In the genomic region with DNA sequence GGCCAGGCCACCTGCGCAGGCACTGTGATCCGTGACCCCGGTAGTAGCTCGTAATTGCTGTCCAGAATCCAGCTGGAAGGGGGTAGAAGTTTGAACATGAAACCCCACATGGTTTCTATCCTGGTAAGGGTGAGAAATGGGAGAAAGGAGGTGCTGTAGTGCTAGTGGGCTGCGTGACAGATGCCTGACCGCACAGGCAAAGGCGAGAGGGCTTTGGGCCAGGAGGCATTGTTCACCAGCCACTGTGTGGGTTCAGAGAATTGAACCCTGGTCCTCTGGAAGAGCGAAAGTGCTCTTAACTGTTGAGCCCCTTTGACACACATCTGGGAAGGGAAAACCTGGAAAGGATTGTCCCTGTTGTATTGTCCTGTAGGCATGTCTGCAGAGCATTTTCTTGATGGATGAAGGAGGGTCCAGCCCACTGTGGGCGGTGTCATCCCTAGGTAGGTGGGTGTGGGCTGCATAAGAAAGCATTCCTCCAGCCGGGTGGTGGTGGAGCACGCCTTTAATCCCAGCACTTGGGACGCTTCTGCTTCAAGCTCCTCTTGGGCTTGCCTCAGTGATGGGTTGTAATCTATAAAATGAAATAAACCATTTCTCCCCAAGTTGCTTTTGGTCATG, we compare ENCODE assay signal across 7 mouse cellular contexts. TPM values are rescaled to one million over a fixed set of nuclear protein-coding genes. Genes with fewer than 3 reads are reported as not detected.
DNase-seq lines count a peak whose midpoint lies in the region; ATAC-seq and TF ChIP-seq lines count a peak whose summit lies in the region.

No protein-coding gene starts in this region.

- 0 out of 2 replicates have a peak, but pooled peaks have one; percentile 18 for ATAC-seq in forebrain, embryonic 11.5 days (replicated peaks; ENCODE audit: low FRiP score)
- ATAC-seq in intestine, postnatal 0 days = no peak
- ATAC-seq in neural tube, embryonic 14.5 days (ENCODE audit: low read depth) = peak; percentile 35; the same call in 1 of the 2 replicates

- H3K27ac ChIP-seq in forebrain, embryonic 11.5 days (ENCODE audit: low read depth, low read length) = no peak overlapping the region; the same call in 1 of the 2 replicates
- H3K27ac ChIP-seq in intestine, postnatal 0 days (ENCODE audit: low read depth, low read length) = no peak overlapping the region
- no peak overlapping the region for H3K27ac ChIP-seq in neural tube, embryonic 14.5 days (ENCODE audit: low read depth, low read length)

- H3K4me2 ChIP-seq in forebrain, embryonic 11.5 days (ENCODE audit: low read depth, low read length, severe bottlenecking) = peak overlapping the region; percentile 44
- H3K4me2 ChIP-seq in intestine, postnatal 0 days (replicated peaks; ENCODE audit: low read depth) = peak overlapping the region; percentile 51
- peak overlapping the region; percentile 47 for H3K4me2 ChIP-seq in neural tube, embryonic 14.5 days (ENCODE audit: low read depth, low read length)

- no peak for DNase-seq in lung, adult 2 months
- no peak for DNase-seq in lung, postnatal 10 days
- DNase-seq in forebrain, embryonic 11.5 days (ENCODE audit: low spot score) = peak; percentile 50
- no peak for DNase-seq in right cerebral cortex, postnatal 36 days (ENCODE audit: low spot score in 2 of 2)
- no peak for DNase-seq in adrenal gland, adult 2 months

- no peaks in the 10 kb centered on the region for H3K9me3 ChIP-seq in forebrain, embryonic 11.5 days (ENCODE audit: control insufficient read depth, low read length)
- no peaks in the 10 kb centered on the region for H3K9me3 ChIP-seq in intestine, postnatal 0 days (ENCODE audit: control insufficient read depth)
- no peaks in the 10 kb centered on the region for H3K9me3 ChIP-seq in neural tube, embryonic 14.5 days (ENCODE audit: control insufficient read depth, low read length)

- H3K4me3 ChIP-seq in lung, adult 2 months (replicated peaks; ENCODE audit: extremely low read depth, low read depth, low read length) = peak overlapping the region; percentile 52
- H3K4me3 ChIP-seq in forebrain, embryonic 11.5 days (ENCODE audit: low read depth, low read length) = peak overlapping the region; percentile 19; the same call in 1 of the 2 replicates
- H3K4me3 ChIP-seq in intestine, postnatal 0 days (ENCODE audit: low read depth, low read length) = peak overlapping the region; percentile 23
- H3K4me3 ChIP-seq in neural tube, embryonic 14.5 days (ENCODE audit: low read depth, low read length) = peak overlapping the region; percentile 32; the same call in 1 of the 2 replicates

- whole genome bisulfite sequencing in lung, adult 2 months = 41% methylated on average over 12 of the region's 12 CpGs
- WGBS in forebrain, embryonic 11.5 days = 33% methylated on average over 12 of the region's 12 CpGs
- 47% methylated on average over 12 of the region's 12 CpGs for WGBS in intestine, postnatal 0 days
- 41% methylated on average over 12 of the region's 12 CpGs for WGBS in neural tube, embryonic 14.5 days

- TF ChIP-seq POLR2A in lung, adult 2 months (IDR thresholded peaks at IDR 0.05; ENCODE audit: borderline replicate concordance, extremely low read depth, low read depth, low read length) = no peak

- H3K36me3 ChIP-seq in forebrain, embryonic 11.5 days (ENCODE audit: control insufficient read depth, insufficient read depth, low read length) = no peaks in the 10 kb centered on the region
- H3K36me3 ChIP-seq in intestine, postnatal 0 days (ENCODE audit: control insufficient read depth, insufficient read depth) = peaks cover 15% of the 10 kb centered on the region
- no peaks in the 10 kb centered on the region for H3K36me3 ChIP-seq in neural tube, embryonic 14.5 days (ENCODE audit: control insufficient read depth, insufficient read depth, low read length)

- H3K4me1 ChIP-seq in lung, adult 2 months (ENCODE audit: control insufficient read depth, insufficient read depth, low read length) = 0 out of 2 replicates have a peak, but pooled peaks cover 3% of the 10 kb centered on the region
- H3K4me1 ChIP-seq in forebrain, embryonic 11.5 days (replicated peaks; ENCODE audit: control insufficient read depth, insufficient read depth, low read length) = 0 out of 2 replicates have a peak, but pooled peaks cover 4% of the 10 kb centered on the region
- H3K4me1 ChIP-seq in intestine, postnatal 0 days (replicated peaks; ENCODE audit: control insufficient read depth, insufficient read depth, low read length) = no peaks in the 10 kb centered on the region
- no peaks in the 10 kb centered on the region for H3K4me1 ChIP-seq in neural tube, embryonic 14.5 days (ENCODE audit: control insufficient read depth, insufficient read depth, low read length)

- peak overlapping the region; percentile 0; the same call in 1 of the 2 replicates for H3K9ac ChIP-seq in forebrain, embryonic 11.5 days (ENCODE audit: low read length)
- no peak overlapping the region for H3K9ac ChIP-seq in intestine, postnatal 0 days (ENCODE audit: low read depth, low read length)
- H3K9ac ChIP-seq in neural tube, embryonic 14.5 days (replicated peaks; ENCODE audit: low read depth, low read length) = no peak overlapping the region

- H3K27me3 ChIP-seq in forebrain, embryonic 11.5 days (ENCODE audit: control insufficient read depth, insufficient read depth, low read length) = peaks cover 11% of the 10 kb centered on the region; the same call in 1 of the 2 replicates
- H3K27me3 ChIP-seq in intestine, postnatal 0 days (replicated peaks; ENCODE audit: control insufficient read depth, insufficient read depth, low read length) = no peaks in the 10 kb centered on the region
- no peaks in the 10 kb centered on the region for H3K27me3 ChIP-seq in neural tube, embryonic 14.5 days (ENCODE audit: control insufficient read depth, insufficient read depth, low read length)

- no peak for TF ChIP-seq CTCF in lung, adult 2 months (IDR thresholded peaks at IDR 0.05; ENCODE audit: insufficient read depth, low read length)
- TF ChIP-seq CTCF in intestine, postnatal 0 days (IDR thresholded peaks at IDR 0.05; ENCODE audit: low read depth) = no peak

RNA-seq across cellular contexts. Expression of a gene that starts 8.3 kb away (rescaled TPM):
- polyA plus RNA-seq in lung, adult 2 months (2012; rRNA removed) = 36.5 and 38.3 TPM in 2 replicates
- polyA plus RNA-seq in forebrain, embryonic 11.5 days (2014; fragmentation: Nextera tagmentation; extraction: Ambion mirVana) = 20.6 and 22.0 TPM in 2 replicates
- 5.0 and 6.4 TPM in 2 replicates for polyA plus RNA-seq in intestine, postnatal 0 days (2015; fragmentation: Nextera tagmentation; extraction: Ambion mirVana)
- 26.0 and 32.6 TPM in 2 replicates for polyA plus RNA-seq in neural tube, embryonic 14.5 days (2014; fragmentation: Nextera tagmentation; extraction: Ambion mirVana)
- total RNA-seq in adrenal gland, adult 2 months (2021) = 10 to 100 TPM; 15.1 to 28.0 TPM
- 47.4 and 61.7 TPM in 2 replicates for polyA plus RNA-seq in adrenal gland, adult 2 months (2012; rRNA removed)

RNA-seq across cellular contexts. Expression of a gene that starts 10.2 kb away (rescaled TPM):
- polyA plus RNA-seq in lung, adult 2 months (2012; rRNA removed) = 38.0 and 46.8 TPM in 2 replicates
- not detected in 2 replicates for polyA plus RNA-seq in forebrain, embryonic 11.5 days (2014; fragmentation: Nextera tagmentation; extraction: Ambion mirVana)
- polyA plus RNA-seq in intestine, postnatal 0 days (2015; fragmentation: Nextera tagmentation; extraction: Ambion mirVana) = 0.78 and 0.98 TPM in 2 replicates
- polyA plus RNA-seq in neural tube, embryonic 14.5 days (2014; fragmentation: Nextera tagmentation; extraction: Ambion mirVana) = 0.58 TPM in 1 of 2 replicates, not detected in the other
- total RNA-seq in adrenal gland, adult 2 months (2021) = not detected
- polyA plus RNA-seq in adrenal gland, adult 2 months (2012; rRNA removed) = 7.6 TPM in 1 of 2 replicates, not detected in the other

RNA-seq across cellular contexts. Expression of a gene that starts 30.3 kb away (rescaled TPM):
- polyA plus RNA-seq in lung, adult 2 months (2012; rRNA removed) = 214 and 226 TPM in 2 replicates
- polyA plus RNA-seq in forebrain, embryonic 11.5 days (2014; fragmentation: Nextera tagmentation; extraction: Ambion mirVana) = 11.9 and 12.3 TPM in 2 replicates
- polyA plus RNA-seq in intestine, postnatal 0 days (2015; fragmentation: Nextera tagmentation; extraction: Ambion mirVana) = 65.1 and 71.1 TPM in 2 replicates
- polyA plus RNA-seq in neural tube, embryonic 14.5 days (2014; fragmentation: Nextera tagmentation; extraction: Ambion mirVana) = 8.5 and 11.1 TPM in 2 replicates
- total RNA-seq in adrenal gland, adult 2 months (2021) = 10 to 100 TPM; 39.4 to 47.2 TPM
- polyA plus RNA-seq in adrenal gland, adult 2 months (2012; rRNA removed) = 66.9 and 67.5 TPM in 2 replicates

RNA-seq across cellular contexts. Expression of a gene that starts 46.8 kb away (rescaled TPM):
- 0.91 and 1.9 TPM in 2 replicates for polyA plus RNA-seq in lung, adult 2 months (2012; rRNA removed)
- 202 and 219 TPM in 2 replicates for polyA plus RNA-seq in forebrain, embryonic 11.5 days (2014; fragmentation: Nextera tagmentation; extraction: Ambion mirVana)
- polyA plus RNA-seq in intestine, postnatal 0 days (2015; fragmentation: Nextera tagmentation; extraction: Ambion mirVana) = 4.1 and 4.3 TPM in 2 replicates
- polyA plus RNA-seq in neural tube, embryonic 14.5 days (2014; fragmentation: Nextera tagmentation; extraction: Ambion mirVana) = 55.1 and 55.4 TPM in 2 replicates
- total RNA-seq in adrenal gland, adult 2 months (2021) = 10 to 100 TPM; 16.3 to 19.1 TPM
- 24.0 and 29.5 TPM in 2 replicates for polyA plus RNA-seq in adrenal gland, adult 2 months (2012; rRNA removed)
